Comparison of ENCODE assay signal across 28 mouse cellular contexts in genomic region chr11:84612982-84613720, GRCm38 (mm10).
DNase-seq lines count a peak whose midpoint lies in the region; ATAC-seq and TF ChIP-seq lines count a peak whose summit lies in the region.
"Had no signal": no experiment of that assay in that cellular context is flagged by ENCODE, and none has a peak within 500 bp of the region (broad histone marks: within the 10 kb centered on the region; RNA-seq: fewer than 3 reads in every experiment).

No protein-coding gene starts in this region.

- DNase-seq in cerebellum, postnatal 10 days, result peak; percentile 69 to 70
- DNase-seq in cerebellum, adult 8-10 months, result no peak
- peak; percentile 11 for DNase-seq in thymus, postnatal 4 days
- no peak for DNase-seq in thymus, postnatal 25 days
- DNase-seq in kidney, postnatal 36 days, result no peak
- no peak for DNase-seq in forebrain, postnatal 0 days
- no peak for DNase-seq in left cerebral cortex, adult 18-20 months (ENCODE audit: low spot score in 2 of 2)
- DNase-seq: adrenal gland, adult 2 months; adrenal gland, postnatal 36 days; cerebellum, adult 9-10 months; kidney, adult 9 months; kidney, postnatal 10 days; layer of hippocampus, adult 9-11 months; liver, postnatal 0 days; midbrain, embryonic 14.5 days; right cerebral cortex, adult 18-20 months; right cerebral cortex, postnatal 4 days; thymus, postnatal 14 days had no signal

- no peaks in the 10 kb centered on the region for H3K27me3 ChIP-seq in forebrain, postnatal 0 days (ENCODE audit: insufficient read depth, low read length)
- H3K27me3 ChIP-seq: heart, embryonic 15.5 days had no signal

- peak; percentile 30; the same call in 1 of the 2 replicates for ATAC-seq in granulocyte monocyte progenitor cell, adult 5-6 weeks (replicated peaks; ENCODE audit: poor library complexity, severe bottlenecking)
- no peak for ATAC-seq in forebrain, postnatal 0 days
- ATAC-seq: activated CD4-positive, CD25-positive, alpha-beta regulatory T cell, adult 4 months; forebrain, embryonic 15.5 days; intestine, postnatal 0 days; liver, postnatal 0 days had no signal

- 78% methylated on average over 9 of the region's 9 CpGs for WGBS in forebrain, postnatal 0 days

- no peak for TF ChIP-seq CTCF in forebrain, postnatal 0 days (IDR thresholded peaks at IDR 0.05; ENCODE audit: low read depth)

- no peaks in the 10 kb centered on the region for H3K9me3 ChIP-seq in forebrain, postnatal 0 days (ENCODE audit: low read length)
- H3K9me3 ChIP-seq: embryonic facial prominence, embryonic 13.5 days; forebrain, embryonic 10.5 days; forebrain, embryonic 15.5 days; heart, embryonic 10.5 days; heart, embryonic 15.5 days; limb, embryonic 13.5 days had no signal

- no peak overlapping the region for H3K9ac ChIP-seq in forebrain, postnatal 0 days
- H3K9ac ChIP-seq: embryonic facial prominence, embryonic 13.5 days; forebrain, embryonic 15.5 days; heart, embryonic 15.5 days; limb, embryonic 13.5 days; liver, postnatal 0 days had no signal

- H3K36me3 ChIP-seq in forebrain, postnatal 0 days (ENCODE audit: insufficient read depth), result no peaks in the 10 kb centered on the region
- H3K36me3 ChIP-seq: embryonic facial prominence, embryonic 13.5 days; forebrain, embryonic 10.5 days; forebrain, embryonic 15.5 days; heart, embryonic 10.5 days; heart, embryonic 15.5 days; limb, embryonic 13.5 days had no signal

- H3K27ac ChIP-seq in forebrain, postnatal 0 days (ENCODE audit: low read depth, low read length), result no peak overlapping the region
- H3K27ac ChIP-seq: embryonic facial prominence, embryonic 13.5 days; forebrain, embryonic 10.5 days; forebrain, embryonic 15.5 days; heart, embryonic 10.5 days; heart, embryonic 15.5 days; limb, embryonic 13.5 days had no signal

- H3K4me2 ChIP-seq in forebrain, postnatal 0 days (ENCODE audit: low read depth), result no peak overlapping the region
- H3K4me2 ChIP-seq: embryonic facial prominence, embryonic 13.5 days; forebrain, embryonic 15.5 days; heart, embryonic 15.5 days; limb, embryonic 13.5 days; liver, embryonic 11.5 days had no signal

- H3K4me3 ChIP-seq in forebrain, postnatal 0 days (ENCODE audit: low read depth, low read length), result no peak overlapping the region
- H3K4me3 ChIP-seq: embryonic facial prominence, embryonic 13.5 days; forebrain, embryonic 10.5 days; forebrain, embryonic 15.5 days; heart, embryonic 10.5 days; heart, embryonic 15.5 days; limb, embryonic 13.5 days had no signal

- no peaks in the 10 kb centered on the region for H3K4me1 ChIP-seq in forebrain, postnatal 0 days (ENCODE audit: insufficient read depth)
- H3K4me1 ChIP-seq: embryonic facial prominence, embryonic 13.5 days; heart, embryonic 15.5 days; limb, embryonic 13.5 days had no signal

Comparison
In these comparisons a context has a peak if more than half of its experiments do, and no peak if none do; other contexts are left out.
1. DNase-seq: peak in cerebellum, postnatal 10 days (2 of 2) and thymus, postnatal 4 days (single experiment); none in cerebellum, adult 8-10 months (single experiment), thymus, postnatal 25 days (single experiment), kidney, postnatal 36 days (0 of 2), forebrain, postnatal 0 days (single experiment) and left cerebral cortex, adult 18-20 months (0 of 2).